Mouse (Mus musculus) liver, adult 2 months (tissue): ENCODE measurements around the gene Gm45785. TPM values are rescaled to one million over a fixed set of nuclear protein-coding genes. Genes with fewer than 3 reads are reported as not detected.

Experiments used
- DNase-seq: peaks from one replicate; pipeline ENCODE4 v3.0.0-alpha.2; 2011; ENCODE audit warnings: low read depth, low spot score; ENCODE audit errors: extremely low read depth
- H3K27ac ChIP-seq: fragments of 200-500 bp; replicated peaks from 2 replicates; pipeline ENCODE4 v1.5.1; 2012; ENCODE audit warnings: low read depth, mild to moderate bottlenecking, control low read depth, inconsistent platforms, low read length; ENCODE audit not compliant: insufficient read depth
- H3K27me3 ChIP-seq: fragments of 200-500 bp; 2 replicates; pipeline ENCODE4 v1.6.1; 2012; ENCODE audit warnings: mild to moderate bottlenecking, moderate library complexity, low read length, inconsistent platforms; ENCODE audit not compliant: control insufficient read depth, insufficient read depth
- H3K36me3 ChIP-seq: fragments of 200-500 bp; 2 replicates; pipeline ENCODE4 v1.6.1; 2012; ENCODE audit warnings: low read length, inconsistent platforms; ENCODE audit not compliant: control insufficient read depth, insufficient read depth
- H3K4me1 ChIP-seq: fragments of 200-500 bp; 2 replicates; pipeline ENCODE4 v1.6.1; 2011; ENCODE audit warnings: low read length; ENCODE audit not compliant: control insufficient read depth, insufficient read depth
- H3K4me3 ChIP-seq: fragments of 200-500 bp; 2 replicates; pipeline ENCODE4 v1.5.1; 2011; ENCODE audit warnings: low read depth, mild to moderate bottlenecking, control low read depth, low read length, moderate library complexity; ENCODE audit not compliant: insufficient read depth
- H3K79me2 ChIP-seq: fragments of 200-500 bp; 2 replicates; pipeline ENCODE4 v1.6.1; 2012; ENCODE audit warnings: inconsistent platforms, mild to moderate bottlenecking, low read length, moderate library complexity; ENCODE audit not compliant: control insufficient read depth, insufficient read depth
- H3K9ac ChIP-seq: fragments of 200-500 bp; 2 replicates; pipeline ENCODE4 v1.6.1; 2012; ENCODE audit warnings: low read depth, mild to moderate bottlenecking, control low read depth, inconsistent platforms, low read length
- CTCF ChIP-seq: fragments of 200-500 bp; IDR thresholded peaks from 2 replicates; pipeline ENCODE4 v1.5.1; 2011; ENCODE audit warnings: low read depth, low read length, control low read depth
- POLR2A ChIP-seq: fragments of 200-500 bp; IDR thresholded peaks from 2 replicates; pipeline ENCODE4 v1.6.1; 2011; ENCODE audit warnings: low read length, control low read depth; ENCODE audit not compliant: insufficient read depth; ENCODE audit errors: extremely low read depth
- WGBS: fragments of 180-500 bp; shearing (Covaris S2); methylation state at CpG from one replicate; pipeline ENCODE4 v1.1.7; 2018; 5-methylcytosine and 5-hydroxymethylcytosine counted together
- polyA plus RNA-seq: library from polyadenylated mRNA; depleted of rRNA; stranded (reverse); fragments of >200 nt; gene quantifications from 2 replicates; pipeline ENCODE4 v1.2.3, GENCODE M21; 2012
- total RNA-seq: library from RNA; depleted of rRNA; stranded (reverse); fragments of >200 nt; gene quantifications from 2 replicates; pipeline ENCODE4 v1.2.3, GENCODE M21; 2014

The Gm45785 gene
- total and polyA plus RNA-seq, 2 experiments = 1.4 TPM; not detected in 1

DNA sequence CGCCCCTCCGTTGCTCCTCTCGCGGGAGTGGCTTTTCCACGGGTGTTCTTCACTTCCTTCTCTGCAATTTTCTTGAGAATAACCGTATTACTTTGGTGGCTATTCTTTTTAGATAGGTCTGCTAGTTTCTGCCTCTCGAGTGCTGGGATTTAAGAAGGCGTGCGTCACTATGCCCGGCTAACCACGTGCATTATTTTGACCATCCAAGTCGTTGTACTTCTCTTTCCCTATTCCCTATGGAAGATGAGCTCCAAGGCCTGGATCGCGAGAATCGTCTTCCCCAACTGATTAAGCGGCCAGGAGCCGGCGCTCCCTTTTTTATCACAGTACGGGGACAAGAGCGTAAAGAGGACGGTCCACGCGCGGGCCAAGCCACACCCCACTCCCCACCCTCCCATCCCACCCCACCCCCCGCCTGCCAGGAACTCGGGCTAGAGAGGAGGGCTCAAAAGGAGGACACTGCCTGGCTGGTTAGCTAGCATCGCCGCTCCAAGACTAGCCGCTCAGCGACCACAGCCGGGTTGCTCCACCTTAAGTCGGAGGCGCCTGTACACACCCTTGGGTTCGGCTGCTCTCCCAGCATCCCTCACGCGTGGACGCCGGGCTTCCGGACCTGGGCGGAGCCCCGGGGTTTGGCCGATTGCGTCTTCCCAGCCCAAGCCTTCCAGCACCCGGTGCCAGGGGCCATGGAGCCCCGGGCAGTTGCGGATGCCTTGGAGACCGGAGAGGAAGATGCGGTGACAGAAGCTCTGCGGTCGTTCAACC is 836 bp upstream of the Gm45785 start, which contains the start of gene Ric8a:
Ric8a (plus strand) TSS at position 173 of the 765 bp plus-strand sequence.
- H3K36me3 ChIP-seq = peaks cover 8% of the 10 kb centered on the region; the same call in 1 of the 2 replicates
- WGBS = under 1% methylated on average over 50 of the region's 50 CpGs
- H3K27ac ChIP-seq = peak within 1 kb of the TSS; percentile 97
- H3K79me2 ChIP-seq = peaks cover 30% of the 10 kb centered on the region
- peak; percentile 80 for DNase-seq
- H3K9ac ChIP-seq = peak within 1 kb of the TSS; percentile 91
- peak within 1 kb of the TSS; percentile 92 for H3K4me3 ChIP-seq
- H3K27me3 ChIP-seq = no peaks in the 10 kb centered on the region
- TF ChIP-seq POLR2A (peak; percentile 66), CTCF (no peak)
- peaks cover 35% of the 10 kb centered on the region for H3K4me1 ChIP-seq

DNA sequence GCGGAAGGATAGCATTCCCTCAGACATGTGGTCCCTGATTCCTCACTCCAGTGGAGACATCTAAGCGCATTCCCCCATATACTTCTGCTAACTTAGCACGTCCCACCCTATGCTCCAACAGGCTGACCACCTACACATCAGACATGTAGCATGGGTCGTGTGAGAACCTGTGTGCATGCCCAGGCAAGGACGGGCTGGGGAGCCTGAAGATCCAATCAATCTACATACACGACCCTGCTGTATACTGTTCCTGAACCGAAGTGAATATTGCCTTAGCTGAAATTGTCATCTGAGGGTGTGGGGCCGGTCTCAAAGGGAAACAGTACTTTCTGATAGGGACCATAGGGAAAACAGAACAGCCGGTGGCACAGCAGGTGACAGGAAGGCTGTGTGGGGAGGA is 950 bp downstream of the Gm45785 start:
- H3K27me3 ChIP-seq = no peaks in the 10 kb centered on the region
- DNase-seq = no peak
- H3K36me3 ChIP-seq = peaks cover 8% of the 10 kb centered on the region; the same call in 1 of the 2 replicates
- H3K4me3 ChIP-seq = peak overlapping the region; percentile 83
- H3K9ac ChIP-seq = peak overlapping the region; percentile 88
- no peak for TF ChIP-seq POLR2A
- no peak for TF ChIP-seq CTCF
- H3K79me2 ChIP-seq = peaks cover 30% of the 10 kb centered on the region
- WGBS = 44% methylated on average over 9 of the region's 9 CpGs
- peak overlapping the region; percentile 87 for H3K27ac ChIP-seq
- peaks cover 51% of the 10 kb centered on the region for H3K4me1 ChIP-seq

DNA sequence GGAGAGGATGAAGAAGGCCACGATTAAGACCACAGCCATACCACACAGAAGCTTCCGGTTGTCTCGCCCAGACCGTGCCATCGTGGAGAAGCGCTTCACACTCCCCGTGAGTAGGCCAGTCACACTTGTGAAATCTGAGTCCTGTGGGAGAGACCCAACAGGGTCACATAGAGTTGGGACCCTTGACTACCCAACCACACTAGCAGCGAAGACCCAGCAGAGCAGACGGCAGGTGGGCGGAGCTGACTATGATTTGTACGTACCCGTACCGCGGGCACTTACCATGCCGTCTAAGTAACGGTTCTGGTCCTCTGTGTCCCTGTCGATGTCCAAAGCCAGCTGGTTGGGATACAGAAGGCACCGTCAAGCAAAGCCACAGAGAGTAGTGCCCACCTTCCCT is 1.6 kb downstream of the Gm45785 start:
- no peak overlapping the region for H3K4me3 ChIP-seq
- WGBS = 92% methylated on average over 18 of the region's 18 CpGs
- TF ChIP-seq POLR2A = no peak
- no peak for TF ChIP-seq CTCF

DNA sequence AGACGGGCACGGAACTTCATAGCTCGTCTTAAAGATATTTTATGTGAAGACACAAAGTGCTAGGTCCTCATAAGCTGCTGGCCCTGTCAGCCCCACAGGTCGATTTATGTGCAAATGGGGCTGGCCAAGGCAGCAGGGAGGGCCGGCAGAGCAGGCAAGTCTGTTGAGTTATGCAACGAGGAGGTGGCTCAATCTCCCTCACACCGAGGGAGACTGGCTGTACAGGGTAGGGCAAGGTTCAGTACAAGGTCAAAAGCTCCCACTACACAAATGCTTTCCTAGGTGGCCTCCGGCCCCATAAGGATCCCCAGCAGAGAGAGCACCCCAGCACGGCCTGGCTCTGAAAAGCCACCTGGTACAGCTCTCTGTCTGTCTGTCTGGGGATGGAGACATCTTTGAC is 2.7 kb downstream of the Gm45785 start:
- TF ChIP-seq CTCF (no peak), POLR2A (0 out of 2 replicates have a peak, but pooled peaks have one; percentile 6)
- Histone ChIP-seq H3K36me3 (peaks cover 8% of the 10 kb centered on the region; the same call in 1 of the 2 replicates), H3K27me3 (no peaks in the 10 kb centered on the region), H3K4me3 (no peak overlapping the region), H3K9ac (peak overlapping the region; percentile 57), H3K27ac (peak overlapping the region; percentile 89), H3K79me2 (peaks cover 30% of the 10 kb centered on the region), H3K4me1 (peaks cover 51% of the 10 kb centered on the region)
- peak; percentile 91 for DNase-seq
- WGBS = 31% methylated on average over 9 of the region's 9 CpGs

More for the DNA sequence above, 1.6 kb downstream of the Gm45785 start:
- DNase-seq = no peak
- H3K27ac ChIP-seq = peak overlapping the region; percentile 89; the same call in 1 of the 2 replicates
- peaks cover 8% of the 10 kb centered on the region; the same call in 1 of the 2 replicates for H3K36me3 ChIP-seq
- no peaks in the 10 kb centered on the region for H3K27me3 ChIP-seq
- no peak overlapping the region for H3K9ac ChIP-seq
- peaks cover 51% of the 10 kb centered on the region for H3K4me1 ChIP-seq
- peaks cover 30% of the 10 kb centered on the region for H3K79me2 ChIP-seq

DNA sequence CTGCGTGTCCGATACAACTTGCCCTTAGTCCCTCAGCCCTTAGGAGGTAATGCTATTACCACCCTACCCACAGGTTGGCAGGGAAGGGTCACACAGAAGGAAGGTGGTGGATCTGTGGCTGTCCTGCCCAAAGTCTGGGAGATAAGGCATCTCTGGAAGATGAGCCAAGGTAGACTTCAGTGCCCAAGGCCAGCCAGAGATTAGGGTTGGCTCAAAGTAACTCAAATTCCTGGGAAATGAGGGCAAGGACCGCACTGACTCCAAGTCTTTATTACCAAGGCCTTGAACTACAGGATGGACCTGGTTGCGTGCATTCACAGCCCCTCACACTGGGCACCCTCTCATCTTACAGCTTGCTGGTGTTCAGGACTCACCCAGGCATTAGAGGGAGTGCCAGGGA is 4.2 kb downstream of the Gm45785 start:
- Histone ChIP-seq H3K79me2 (peaks cover 26% of the 10 kb centered on the region), H3K4me3 (no peak overlapping the region), H3K27ac (0 out of 2 replicates have a peak overlapping the region, but pooled peaks have one; percentile 10), H3K36me3 (peaks cover 8% of the 10 kb centered on the region; the same call in 1 of the 2 replicates), H3K9ac (no peak overlapping the region), H3K27me3 (no peaks in the 10 kb centered on the region), H3K4me1 (peaks cover 48% of the 10 kb centered on the region)
- no peak for TF ChIP-seq POLR2A
- no peak for TF ChIP-seq CTCF
- peak; percentile 60 for DNase-seq
- WGBS = 75% methylated on average over 4 of the region's 4 CpGs
